Mouse (Mus musculus): ENCODE results near the gene Abcb6. TPM values are rescaled to one million over a fixed set of nuclear protein-coding genes. Genes with fewer than 3 reads are reported as not detected.

The Abcb6 gene
- polyA plus RNA-seq, 1 experiment, result 10.8 TPM

DNA sequence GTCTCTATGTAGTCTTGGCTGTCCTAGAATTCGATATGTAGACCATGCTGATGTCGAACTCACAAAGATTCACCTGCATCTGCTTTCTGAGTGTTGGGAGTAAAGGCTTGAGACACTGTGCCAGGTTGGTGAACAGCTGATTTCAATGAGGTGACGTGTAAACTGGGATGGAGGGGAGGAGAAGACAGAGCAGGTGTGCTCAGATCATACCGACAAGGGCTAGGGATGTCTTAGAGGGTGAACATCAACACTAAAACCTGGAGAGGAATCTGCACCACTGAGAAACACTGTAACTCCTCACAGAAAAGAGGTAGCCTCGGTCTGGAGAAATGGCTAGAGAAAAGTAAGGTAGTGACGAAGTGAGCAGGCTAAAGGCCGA, 12.1 kb downstream of the Abcb6 start:
- TF ChIP-seq EP300 (IDR thresholded peaks at IDR 0.05; ENCODE audit: insufficient read depth, low read depth, low read length), result no peak
- TF ChIP-seq CTCF (IDR thresholded peaks at IDR 0.05; ENCODE audit: low read depth, low read length), result no peak
- no peak for TF ChIP-seq POLR2A (IDR thresholded peaks at IDR 0.05; ENCODE audit: insufficient read depth, low read length)
- Histone ChIP-seq H3K27me3 (ENCODE audit: control insufficient read depth, insufficient read depth, low read length, poor library complexity, severe bottlenecking) (no peaks in the 10 kb centered on the region), H3K36me3 (ENCODE audit: control insufficient read depth, insufficient read depth, low read length, poor library complexity, severe bottlenecking) (0 out of 2 replicates have a peak, but pooled peaks cover 4% of the 10 kb centered on the region), H3K9me3 (replicated peaks; ENCODE audit: control insufficient read depth, insufficient read depth, low read length, poor library complexity, severe bottlenecking) (no peaks in the 10 kb centered on the region), H3K4me1 (ENCODE audit: control insufficient read depth, insufficient read depth, low read length) (peaks cover 3% of the 10 kb centered on the region), H3K27ac (ENCODE audit: insufficient read depth, low read length) (peak overlapping the region; percentile 86), H3K4me3 (ENCODE audit: low read depth, low read length) (peak overlapping the region; percentile 83), H3K9ac (ENCODE audit: low read depth, poor library complexity, severe bottlenecking) (peak overlapping the region; percentile 54)

DNA sequence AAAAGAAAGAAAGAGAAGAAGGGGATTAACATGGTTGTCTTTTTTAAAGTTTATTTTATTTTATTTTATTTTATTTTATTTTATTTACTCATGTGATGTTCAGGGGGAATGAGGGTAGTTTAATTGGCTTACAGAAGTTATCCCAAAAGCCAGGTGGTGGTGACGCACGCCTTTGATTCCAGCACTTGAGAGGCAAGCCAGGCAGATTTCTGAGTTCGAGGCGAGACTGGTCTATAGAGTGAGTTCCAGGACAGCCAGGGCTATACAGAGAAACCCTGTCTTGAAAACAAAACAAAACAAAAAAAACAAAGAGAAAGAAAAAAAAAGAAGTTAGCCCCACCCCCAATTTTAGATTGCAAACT, 20.0 kb downstream of the Abcb6 start:
- Histone ChIP-seq H3K4me1 (ENCODE audit: control insufficient read depth, insufficient read depth, low read length) (no peaks in the 10 kb centered on the region), H3K36me3 (ENCODE audit: control insufficient read depth, insufficient read depth, low read length, poor library complexity, severe bottlenecking) (no peaks in the 10 kb centered on the region), H3K27me3 (ENCODE audit: control insufficient read depth, insufficient read depth, low read length, poor library complexity, severe bottlenecking) (no peaks in the 10 kb centered on the region), H3K4me3 (ENCODE audit: low read depth, low read length) (no peak overlapping the region), H3K27ac (ENCODE audit: insufficient read depth, low read length) (no peak overlapping the region), H3K9ac (ENCODE audit: low read depth, poor library complexity, severe bottlenecking) (no peak overlapping the region), H3K9me3 (replicated peaks; ENCODE audit: control insufficient read depth, insufficient read depth, low read length, poor library complexity, severe bottlenecking) (no peaks in the 10 kb centered on the region)
- TF ChIP-seq POLR2A (IDR thresholded peaks at IDR 0.05; ENCODE audit: insufficient read depth, low read length) (no peak), CTCF (IDR thresholded peaks at IDR 0.05; ENCODE audit: low read depth, low read length) (no peak), EP300 (IDR thresholded peaks at IDR 0.05; ENCODE audit: insufficient read depth, low read depth, low read length) (no peak)

DNA sequence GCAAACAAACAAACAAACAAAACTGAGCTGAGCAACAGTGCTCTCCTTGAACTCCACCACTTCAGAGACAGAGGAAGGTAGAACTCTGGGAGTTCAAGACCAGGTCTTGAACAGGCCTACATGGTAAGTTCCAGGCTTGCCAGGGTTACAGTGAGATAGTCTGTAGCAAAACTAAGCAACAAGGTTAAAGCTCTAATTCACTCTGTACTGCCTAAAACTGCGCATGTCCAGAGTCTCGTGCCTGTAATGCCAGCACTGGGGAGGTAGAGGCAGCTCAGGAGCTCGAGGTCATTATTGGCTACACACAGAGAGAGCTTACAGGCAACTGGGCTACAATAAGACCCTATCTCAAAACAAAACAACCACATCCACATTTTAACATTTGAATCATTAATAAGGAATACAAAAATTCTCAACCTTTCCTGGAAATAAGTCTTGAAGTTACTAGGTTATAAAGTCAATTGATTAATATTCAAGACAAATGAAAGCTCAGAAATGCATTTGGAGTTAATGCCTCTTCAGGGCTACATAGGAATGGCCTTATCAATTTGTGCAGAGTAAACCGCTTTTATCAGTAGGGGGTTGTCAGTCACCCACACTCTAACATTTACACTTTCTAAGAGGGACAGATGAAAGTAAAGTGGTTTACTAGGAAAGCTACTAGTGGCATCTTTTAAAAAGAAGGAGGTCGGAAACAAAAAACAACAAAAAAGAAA, 20.5 kb downstream of the Abcb6 start:
- H3K4me3 ChIP-seq (ENCODE audit: low read depth, low read length), result no peak overlapping the region
- H3K27ac ChIP-seq (ENCODE audit: insufficient read depth, low read length), result no peak overlapping the region
- no peak overlapping the region for H3K9ac ChIP-seq (ENCODE audit: low read depth, poor library complexity, severe bottlenecking)
- H3K9me3 ChIP-seq (replicated peaks; ENCODE audit: control insufficient read depth, insufficient read depth, low read length, poor library complexity, severe bottlenecking), result no peaks in the 10 kb centered on the region
- no peaks in the 10 kb centered on the region for H3K27me3 ChIP-seq (ENCODE audit: control insufficient read depth, insufficient read depth, low read length, poor library complexity, severe bottlenecking)
- TF ChIP-seq CTCF (IDR thresholded peaks at IDR 0.05; ENCODE audit: low read depth, low read length), result no peak
- TF ChIP-seq EP300 (IDR thresholded peaks at IDR 0.05; ENCODE audit: insufficient read depth, low read depth, low read length), result no peak
- TF ChIP-seq POLR2A (IDR thresholded peaks at IDR 0.05; ENCODE audit: insufficient read depth, low read length), result no peak
- no peaks in the 10 kb centered on the region for H3K36me3 ChIP-seq (ENCODE audit: control insufficient read depth, insufficient read depth, low read length, poor library complexity, severe bottlenecking)
- no peaks in the 10 kb centered on the region for H3K4me1 ChIP-seq (ENCODE audit: control insufficient read depth, insufficient read depth, low read length)

DNA sequence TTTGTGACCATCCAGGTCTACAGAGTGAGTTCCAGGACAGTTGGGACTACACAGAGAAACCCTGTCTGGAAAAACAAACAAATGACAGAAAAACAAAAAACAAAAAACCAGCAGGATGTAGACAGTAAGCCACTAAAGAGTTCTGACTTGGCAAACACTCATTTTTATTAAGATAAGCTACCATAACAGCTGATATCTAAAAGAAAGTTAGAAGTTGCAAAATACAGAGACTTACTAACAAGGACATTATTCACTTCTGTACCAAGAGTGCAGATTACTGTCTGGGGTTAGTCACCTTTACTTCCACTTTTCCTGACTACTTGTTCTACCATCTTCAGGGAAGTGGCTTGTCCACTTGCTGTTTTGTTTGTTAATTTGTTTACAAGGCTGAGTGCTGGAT, 21.2 kb downstream of the Abcb6 start:
- Histone ChIP-seq H3K27ac (ENCODE audit: insufficient read depth, low read length) (no peak overlapping the region), H3K9me3 (replicated peaks; ENCODE audit: control insufficient read depth, insufficient read depth, low read length, poor library complexity, severe bottlenecking) (no peaks in the 10 kb centered on the region), H3K27me3 (ENCODE audit: control insufficient read depth, insufficient read depth, low read length, poor library complexity, severe bottlenecking) (no peaks in the 10 kb centered on the region), H3K4me3 (ENCODE audit: low read depth, low read length) (no peak overlapping the region), H3K9ac (ENCODE audit: low read depth, poor library complexity, severe bottlenecking) (no peak overlapping the region), H3K4me1 (ENCODE audit: control insufficient read depth, insufficient read depth, low read length) (no peaks in the 10 kb centered on the region), H3K36me3 (ENCODE audit: control insufficient read depth, insufficient read depth, low read length, poor library complexity, severe bottlenecking) (no peaks in the 10 kb centered on the region)
- TF ChIP-seq POLR2A (IDR thresholded peaks at IDR 0.05; ENCODE audit: insufficient read depth, low read length) (no peak), EP300 (IDR thresholded peaks at IDR 0.05; ENCODE audit: insufficient read depth, low read depth, low read length) (no peak), CTCF (IDR thresholded peaks at IDR 0.05; ENCODE audit: low read depth, low read length) (no peak)

DNA sequence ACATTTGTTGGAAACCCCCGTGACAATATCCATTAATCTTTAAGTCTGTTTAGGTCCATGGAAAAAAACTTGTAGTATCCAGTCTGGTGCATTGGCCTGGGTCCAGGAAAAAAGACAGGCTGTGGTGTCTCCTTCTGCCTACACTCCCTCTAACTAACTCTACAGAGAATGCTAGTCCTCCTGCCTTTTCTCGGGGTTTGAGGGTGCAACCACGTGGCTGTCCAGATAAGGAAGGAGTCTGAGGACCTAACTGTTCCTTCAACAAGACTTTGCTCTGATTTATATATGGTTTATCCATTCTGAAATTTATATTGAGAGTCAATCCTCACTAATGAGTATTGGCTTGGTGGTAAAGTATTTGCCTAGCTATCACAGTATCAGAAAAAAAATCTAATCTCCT, 24.4 kb downstream of the Abcb6 start:
- Histone ChIP-seq H3K27me3 (ENCODE audit: control insufficient read depth, insufficient read depth, low read length, poor library complexity, severe bottlenecking) (no peaks in the 10 kb centered on the region), H3K4me3 (ENCODE audit: low read depth, low read length) (no peak overlapping the region), H3K4me1 (ENCODE audit: control insufficient read depth, insufficient read depth, low read length) (no peaks in the 10 kb centered on the region), H3K27ac (ENCODE audit: insufficient read depth, low read length) (no peak overlapping the region), H3K9ac (ENCODE audit: low read depth, poor library complexity, severe bottlenecking) (no peak overlapping the region), H3K36me3 (ENCODE audit: control insufficient read depth, insufficient read depth, low read length, poor library complexity, severe bottlenecking) (no peaks in the 10 kb centered on the region), H3K9me3 (replicated peaks; ENCODE audit: control insufficient read depth, insufficient read depth, low read length, poor library complexity, severe bottlenecking) (no peaks in the 10 kb centered on the region)
- TF ChIP-seq CTCF (IDR thresholded peaks at IDR 0.05; ENCODE audit: low read depth, low read length) (no peak), EP300 (IDR thresholded peaks at IDR 0.05; ENCODE audit: insufficient read depth, low read depth, low read length) (no peak), POLR2A (IDR thresholded peaks at IDR 0.05; ENCODE audit: insufficient read depth, low read length) (no peak)

DNA sequence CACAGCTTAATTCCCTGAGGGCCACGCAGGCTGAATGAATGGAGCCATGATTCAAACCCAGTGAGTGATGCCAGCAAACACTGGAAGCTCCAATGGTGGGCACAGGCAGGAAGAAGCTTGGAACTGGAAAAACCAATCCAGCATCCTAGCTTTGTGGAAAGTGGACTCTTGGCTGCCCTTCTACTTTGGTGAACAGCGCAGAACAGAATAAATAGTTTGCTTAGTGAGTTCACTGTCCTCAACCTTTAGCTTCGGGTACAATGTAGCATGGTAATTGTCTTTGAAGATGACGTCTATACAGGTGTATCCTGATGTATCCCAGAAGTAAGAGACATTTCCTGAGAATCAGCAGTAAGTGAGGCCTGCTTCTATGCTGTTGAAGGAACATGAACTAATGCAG, 31.5 kb downstream of the Abcb6 start:
- H3K9ac ChIP-seq (ENCODE audit: low read depth, poor library complexity, severe bottlenecking), result no peak overlapping the region
- TF ChIP-seq POLR2A (IDR thresholded peaks at IDR 0.05; ENCODE audit: insufficient read depth, low read length) (no peak), EP300 (IDR thresholded peaks at IDR 0.05; ENCODE audit: insufficient read depth, low read depth, low read length) (no peak), CTCF (IDR thresholded peaks at IDR 0.05; ENCODE audit: low read depth, low read length) (no peak)
- 0 out of 2 replicates have a peak, but pooled peaks cover 4% of the 10 kb centered on the region for H3K36me3 ChIP-seq (ENCODE audit: control insufficient read depth, insufficient read depth, low read length, poor library complexity, severe bottlenecking)
- H3K27ac ChIP-seq (ENCODE audit: insufficient read depth, low read length), result no peak overlapping the region
- no peaks in the 10 kb centered on the region for H3K9me3 ChIP-seq (replicated peaks; ENCODE audit: control insufficient read depth, insufficient read depth, low read length, poor library complexity, severe bottlenecking)
- H3K4me1 ChIP-seq (ENCODE audit: control insufficient read depth, insufficient read depth, low read length), result no peaks in the 10 kb centered on the region
- H3K4me3 ChIP-seq (ENCODE audit: low read depth, low read length), result no peak overlapping the region
- no peaks in the 10 kb centered on the region for H3K27me3 ChIP-seq (ENCODE audit: control insufficient read depth, insufficient read depth, low read length, poor library complexity, severe bottlenecking)
